8 mouse cellular contexts compared by ENCODE assay signal in genomic region chr17:29492269-29493191, GRCm38 (mm10). TPM values are rescaled to one million over a fixed set of nuclear protein-coding genes. Genes with fewer than 3 reads are reported as not detected.
DNase-seq lines count a peak whose midpoint lies in the region; ATAC-seq and TF ChIP-seq lines count a peak whose summit lies in the region.

No protein-coding gene starts in this region.

- no peak for ATAC-seq in forebrain, embryonic 12.5 days (ENCODE audit: low FRiP score)
- ATAC-seq in lung, postnatal 0 days = peak; percentile 11

- in situ Hi-C loops in ES-E14 (cut with MboI; ENCODE audit: low sequenced_read_pairs in 2 of 2, unreplicated experiment in 2 of 2) = no loop called here

- H3K9ac ChIP-seq in ES-E14 (ENCODE audit: insufficient read depth, low read depth, low read length, poor library complexity, severe bottlenecking) = peak overlapping the region; percentile 98
- H3K9ac ChIP-seq in forebrain, embryonic 12.5 days = peak overlapping the region; percentile 95
- H3K9ac ChIP-seq in lung, postnatal 0 days (replicated peaks; ENCODE audit: low read depth) = peak overlapping the region; percentile 93

- peak; percentile 88 for DNase-seq in ES-E14 (ENCODE audit: low read depth, low spot score)
- peak; percentile 79 for DNase-seq in c-Kit-positive CD71-negative TER-119-negative erythroid progenitor cells, embryonic 14.5 days (ENCODE audit: low read depth)
- peak; percentile 79 for DNase-seq in heart, postnatal 4 days
- DNase-seq in layer of hippocampus, adult 2 months (ENCODE audit: low spot score in 2 of 2) = peak in 1 of 2 experiments; percentile 46
- DNase-seq in lung, postnatal 0 days (ENCODE audit: low spot score) = peak; percentile 94
- peak; percentile 37 for DNase-seq in ovary, postnatal 10 days (ENCODE audit: low spot score)
- DNase-seq in thymus, postnatal 25 days = peak; percentile 84

- 3% methylated on average over 22 of the region's 22 CpGs for WGBS in forebrain, embryonic 12.5 days
- 1% methylated on average over 21 of the region's 22 CpGs for WGBS in lung, postnatal 0 days

- no peaks in the 10 kb centered on the region for H3K27me3 ChIP-seq in forebrain, embryonic 12.5 days
- H3K27me3 ChIP-seq in lung, postnatal 0 days (replicated peaks; ENCODE audit: insufficient read depth, low read length) = no peaks in the 10 kb centered on the region

- TF ChIP-seq CTCF in layer of hippocampus, adult 2 months (conservative IDR thresholded peaks at IDR 0.05) = peak; percentile 82
- TF ChIP-seq CTCF in lung, postnatal 0 days (IDR thresholded peaks at IDR 0.05) = peak; percentile 83

- H3K36me3 ChIP-seq in ES-E14 (ENCODE audit: control insufficient read depth, insufficient read depth, low read length, poor library complexity, severe bottlenecking) = peaks cover 35% of the 10 kb centered on the region
- H3K36me3 ChIP-seq in forebrain, embryonic 12.5 days (replicated peaks) = peaks cover 17% of the 10 kb centered on the region
- H3K36me3 ChIP-seq in lung, postnatal 0 days (ENCODE audit: insufficient read depth, low read length) = peaks cover 11% of the 10 kb centered on the region; the same call in 1 of the 2 replicates

- peak overlapping the region; percentile 71 to 99 for H3K4me3 ChIP-seq in ES-E14 (ENCODE audit: insufficient read depth in 1 of 2, low read depth in 1 of 2, low read length in 2 of 2, poor library complexity in 1 of 2, severe bottlenecking in 1 of 2)
- peak overlapping the region; percentile 90 for H3K4me3 ChIP-seq in forebrain, embryonic 12.5 days (replicated peaks)
- peak overlapping the region; percentile 78 for H3K4me3 ChIP-seq in layer of hippocampus, adult 2 months
- H3K4me3 ChIP-seq in lung, postnatal 0 days (ENCODE audit: low read depth, low read length) = peak overlapping the region; percentile 90

- H3K4me1 ChIP-seq in ES-E14 (ENCODE audit: control insufficient read depth in 2 of 2, insufficient read depth in 2 of 2, low read length in 2 of 2, poor library complexity in 1 of 2) = peaks cover 2 to 4% of the 10 kb centered on the region in 2 experiments; a peak in 2 of 4 replicates
- peaks cover 38% of the 10 kb centered on the region for H3K4me1 ChIP-seq in forebrain, embryonic 12.5 days
- no peaks in the 10 kb centered on the region for H3K4me1 ChIP-seq in lung, postnatal 0 days (ENCODE audit: insufficient read depth, low read depth, low read length)

- H3K4me2 ChIP-seq in forebrain, embryonic 12.5 days = peak overlapping the region; percentile 84
- peak overlapping the region; percentile 84 for H3K4me2 ChIP-seq in lung, postnatal 0 days (replicated peaks; ENCODE audit: low read depth, low read length)

- peak overlapping the region; percentile 76 for H3K27ac ChIP-seq in ES-E14 (ENCODE audit: insufficient read depth, low read depth, low read length, poor library complexity, severe bottlenecking)
- H3K27ac ChIP-seq in forebrain, embryonic 12.5 days = peak overlapping the region; percentile 96
- peak overlapping the region; percentile 84 for H3K27ac ChIP-seq in layer of hippocampus, adult 2 months
- peak overlapping the region; percentile 95 for H3K27ac ChIP-seq in lung, postnatal 0 days (ENCODE audit: low read length)

- TF ChIP-seq EP300 in lung, postnatal 0 days (IDR thresholded peaks at IDR 0.05) = peak; percentile 83

- no peaks in the 10 kb centered on the region for H3K9me3 ChIP-seq in ES-E14 (ENCODE audit: control insufficient read depth, insufficient read depth, low read depth, low read length)
- H3K9me3 ChIP-seq in forebrain, embryonic 12.5 days = no peaks in the 10 kb centered on the region
- H3K9me3 ChIP-seq in lung, postnatal 0 days (ENCODE audit: low read length) = no peaks in the 10 kb centered on the region

TF ChIP-seq in ES-E14, 5 proteins besides CTCF, POLR2A, EP300 and RAD21:
- TF ChIP-seq ZNF384 (IDR thresholded peaks at IDR 0.05; ENCODE audit: low read depth, low read length) (peak; percentile 100), ZC3H11A (IDR thresholded peaks at IDR 0.05; ENCODE audit: borderline replicate concordance, low read depth, low read length) (peak; percentile 52), MAFK (IDR thresholded peaks at IDR 0.05; ENCODE audit: insufficient read depth, low read depth, low read length) (peak; percentile 40; the same call in 1 of the 2 replicates), CHD2 (IDR thresholded peaks at IDR 0.05; ENCODE audit: low read depth, low read length) (no peak), HCFC1 (IDR thresholded peaks at IDR 0.05; ENCODE audit: borderline replicate concordance, insufficient read depth, low read length) (no peak)

RNA-seq across cellular contexts. Expression of gene Pim1, which starts 2.0 kb away (rescaled TPM):
- 75.3 and 82.0 TPM in 2 replicates for total RNA-seq in ES-E14 (2012; rRNA removed)
- polyA plus RNA-seq in forebrain, embryonic 12.5 days (2016; fragmentation: Nextera tagmentation; extraction: Ambion mirVana) = 18.9 and 22.6 TPM in 2 replicates
- total RNA-seq in heart, postnatal 4 days (2021) = 10 to 100 TPM; 74.0 to 77.0 TPM
- total RNA-seq in layer of hippocampus, adult 2 months (2021) = 1 to 10 TPM; 4.2 to 5.6 TPM
- 30.0 and 49.5 TPM in 2 replicates for polyA plus RNA-seq in lung, postnatal 0 days (2015; fragmentation: Nextera tagmentation; extraction: Ambion mirVana)

RNA-seq across cellular contexts. Expression of gene Gm17657, which starts 56.9 kb away (rescaled TPM):
- 18.3 TPM in 2 replicates for total RNA-seq in ES-E14 (2012; rRNA removed)
- not detected in 2 replicates for polyA plus RNA-seq in forebrain, embryonic 12.5 days (2016; fragmentation: Nextera tagmentation; extraction: Ambion mirVana)
- not detected for total RNA-seq in heart, postnatal 4 days (2021)
- total RNA-seq in layer of hippocampus, adult 2 months (2021) = not detected
- polyA plus RNA-seq in lung, postnatal 0 days (2015; fragmentation: Nextera tagmentation; extraction: Ambion mirVana) = not detected in 2 replicates

RNA-seq across cellular contexts. Expression of gene Tbc1d22b, which starts 57.1 kb away (rescaled TPM):
- total RNA-seq in ES-E14 (2012; rRNA removed) = 8.3 and 8.6 TPM in 2 replicates
- 24.3 and 27.0 TPM in 2 replicates for polyA plus RNA-seq in forebrain, embryonic 12.5 days (2016; fragmentation: Nextera tagmentation; extraction: Ambion mirVana)
- total RNA-seq in heart, postnatal 4 days (2021) = 10 to 100 TPM; 15.6 to 16.1 TPM
- 10 to 100 TPM; 39.8 to 41.7 TPM for total RNA-seq in layer of hippocampus, adult 2 months (2021)
- 5.9 and 6.7 TPM in 2 replicates for polyA plus RNA-seq in lung, postnatal 0 days (2015; fragmentation: Nextera tagmentation; extraction: Ambion mirVana)

RNA-seq across cellular contexts. Expression of gene Tmem217, which starts 59.7 kb away (rescaled TPM):
- 0.31 and 0.53 TPM in 2 replicates for total RNA-seq in ES-E14 (2012; rRNA removed)
- polyA plus RNA-seq in forebrain, embryonic 12.5 days (2016; fragmentation: Nextera tagmentation; extraction: Ambion mirVana) = 1.2 and 1.5 TPM in 2 replicates
- not detected for total RNA-seq in heart, postnatal 4 days (2021)
- total RNA-seq in layer of hippocampus, adult 2 months (2021) = not detected
- 0.31 and 0.76 TPM in 2 replicates for polyA plus RNA-seq in lung, postnatal 0 days (2015; fragmentation: Nextera tagmentation; extraction: Ambion mirVana)

Comparison
In these comparisons a context has a peak if more than half of its experiments do, and no peak if none do; other contexts are left out.
1. RNA of gene Pim1, which starts 2.0 kb away (total RNA-seq): 75.3 to 82.0 TPM in ES-E14 and 74.0 to 77.0 TPM in heart, postnatal 4 days; 4.2 to 5.6 TPM in layer of hippocampus, adult 2 months; every median in the first group is over 10 times any median in the second.
2. RNA of gene Gm17657, which starts 56.9 kb away (total RNA-seq): 18.3 TPM in ES-E14; not detected in heart, postnatal 4 days and not detected in layer of hippocampus, adult 2 months; every median in the first group is over 10 times any median in the second.
3. Peak in every context shown above with its lines, with median percentiles within 50 percentile points of each other: H3K27ac ChIP-seq, H3K4me3 ChIP-seq and H3K9ac ChIP-seq.